Mouse (Mus musculus): ENCODE data around the gene Dclre1c.

GRCm38 (mm10) chr2:3387105-3387860 lies 36.6 kb upstream of the Dclre1c start:
- TF ChIP-seq CTCF (conservative IDR thresholded peaks at IDR 0.05 in 1 of 2, IDR thresholded peaks at IDR 0.05 in 1 of 2; ENCODE audit: low read depth in 2 of 2, low read length in 2 of 2) (no peak), USF1 (IDR thresholded peaks at IDR 0.05; ENCODE audit: low read depth, low read length) (no peak), USF2 (conservative IDR thresholded peaks at IDR 0.05; ENCODE audit: low read depth, low read length) (no peak), POLR2AphosphoS2 (IDR thresholded peaks at IDR 0.05; ENCODE audit: low read depth, low read length) (no peak)

All from CH12.LX (cell line).